Mouse (Mus musculus) limb, embryonic 11.5 days (tissue): ENCODE data around the gene Ndufb7. TPM values are rescaled to one million over a fixed set of nuclear protein-coding genes. Genes with fewer than 3 reads are reported as not detected.

Source experiments
- ATAC-seq: fragments of 200-750 bp; cut with Nextera tagmentation; 2 replicates; pipeline ENCODE4 v1.8.0; 2017; ENCODE audit warnings: low read depth; ENCODE audit not compliant: insufficient number of reproducible peaks, low FRiP score, low TSS enrichment
- DNase-seq: peaks from one replicate; pipeline ENCODE4 v3.0.0-alpha.2; 2015; ENCODE audit warnings: low spot score
- H3K27ac ChIP-seq: fragments of 300-500 bp; sonication (generic); replicated peaks from 2 replicates; pipeline ENCODE4 v1.5.1; 2014; ENCODE audit warnings: low read depth, mild to moderate bottlenecking, low read length
- H3K27me3 ChIP-seq: fragments of 300-500 bp; sonication (generic); 2 replicates; pipeline ENCODE4 v1.6.1; 2014; ENCODE audit warnings: mild to moderate bottlenecking, low read length, mixed read lengths; ENCODE audit not compliant: control insufficient read depth, insufficient read depth
- H3K36me3 ChIP-seq: fragments of 300-500 bp; sonication (generic); 2 replicates; pipeline ENCODE4 v1.6.1; 2014; ENCODE audit warnings: mild to moderate bottlenecking, low read length, moderate library complexity, mixed read lengths; ENCODE audit not compliant: control insufficient read depth, insufficient read depth
- H3K4me1 ChIP-seq: fragments of 300-500 bp; sonication (generic); 2 replicates; pipeline ENCODE4 v1.6.1; 2014; ENCODE audit warnings: low read length, mixed read lengths; ENCODE audit not compliant: control insufficient read depth, insufficient read depth
- H3K4me2 ChIP-seq: fragments of 300-500 bp; sonication (generic); 2 replicates; pipeline ENCODE4 v1.6.1; 2014; ENCODE audit warnings: low read depth, mild to moderate bottlenecking, moderate library complexity; ENCODE audit not compliant: severe bottlenecking
- H3K4me3 ChIP-seq: fragments of 300-500 bp; sonication (generic); 2 replicates; pipeline ENCODE4 v1.5.1; 2014; ENCODE audit warnings: low read depth, low read length
- H3K9ac ChIP-seq: fragments of 300-500 bp; sonication (generic); 2 replicates; pipeline ENCODE4 v1.6.1; 2014; ENCODE audit warnings: mild to moderate bottlenecking, low read length
- H3K9me3 ChIP-seq: fragments of 300-500 bp; sonication (generic); 2 replicates; pipeline ENCODE4 v1.6.1; 2016; ENCODE audit warnings: low read length; ENCODE audit not compliant: control insufficient read depth
- WGBS: fragments of 180-500 bp; shearing (Covaris S2); extraction: QIAGEN DNeasy Blood & Tissue Kit; methylation state at CpG from one replicate; pipeline ENCODE4 v1.1.7; 2014; 5-methylcytosine and 5-hydroxymethylcytosine counted together
- polyA plus RNA-seq: library from polyadenylated mRNA; unstranded; fragments of >200 nt; fragmentation: Nextera tagmentation; extraction: Ambion mirVana; gene quantifications from 2 replicates; pipeline ENCODE4 v1.2.1, GENCODE M21; 2014

Gene Ndufb7
- polyA plus RNA-seq, 1 experiment from 2014 or later: 331 TPM

DNA sequence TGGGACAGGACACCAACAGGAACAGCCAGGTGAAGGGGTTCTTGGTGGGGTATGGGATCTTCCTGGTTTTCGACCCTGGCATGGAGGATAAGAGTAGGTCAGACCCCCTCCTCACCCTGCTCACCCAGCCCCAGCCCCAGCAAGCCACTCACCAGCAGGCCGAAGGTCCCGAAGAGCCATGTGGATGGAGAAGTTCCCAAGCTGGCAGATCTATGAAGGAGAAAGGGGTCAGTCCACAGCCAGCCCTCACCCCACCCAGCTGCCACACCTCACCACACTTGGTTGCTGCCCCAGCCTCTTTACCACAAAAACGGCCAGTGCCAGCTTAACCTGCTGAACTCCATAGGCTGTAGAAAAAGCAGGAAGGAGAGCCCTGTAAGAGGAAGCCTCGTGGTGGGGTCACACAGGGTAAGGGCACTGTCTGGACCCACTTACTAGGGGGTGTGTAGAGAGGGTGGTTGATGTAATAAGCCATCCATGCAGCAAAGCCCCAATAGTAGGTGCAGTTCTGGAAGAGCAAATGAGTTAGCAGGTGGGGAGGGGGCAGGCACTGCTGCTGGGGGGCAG lies 5.9 kb downstream of the Ndufb7 start:
- no peaks in the 10 kb centered on the region for H3K9me3 ChIP-seq
- H3K4me3 ChIP-seq: no peak overlapping the region
- ATAC-seq (no peak), DNase-seq (no peak)
- H3K9ac ChIP-seq: no peak overlapping the region
- 96% methylated on average over 5 of the region's 5 CpGs for WGBS
- no peaks in the 10 kb centered on the region for H3K27me3 ChIP-seq
- peaks cover 14% of the 10 kb centered on the region for H3K4me1 ChIP-seq
- peaks cover 30% of the 10 kb centered on the region for H3K36me3 ChIP-seq
- H3K4me2 ChIP-seq: no peak overlapping the region
- H3K27ac ChIP-seq: no peak overlapping the region

DNA sequence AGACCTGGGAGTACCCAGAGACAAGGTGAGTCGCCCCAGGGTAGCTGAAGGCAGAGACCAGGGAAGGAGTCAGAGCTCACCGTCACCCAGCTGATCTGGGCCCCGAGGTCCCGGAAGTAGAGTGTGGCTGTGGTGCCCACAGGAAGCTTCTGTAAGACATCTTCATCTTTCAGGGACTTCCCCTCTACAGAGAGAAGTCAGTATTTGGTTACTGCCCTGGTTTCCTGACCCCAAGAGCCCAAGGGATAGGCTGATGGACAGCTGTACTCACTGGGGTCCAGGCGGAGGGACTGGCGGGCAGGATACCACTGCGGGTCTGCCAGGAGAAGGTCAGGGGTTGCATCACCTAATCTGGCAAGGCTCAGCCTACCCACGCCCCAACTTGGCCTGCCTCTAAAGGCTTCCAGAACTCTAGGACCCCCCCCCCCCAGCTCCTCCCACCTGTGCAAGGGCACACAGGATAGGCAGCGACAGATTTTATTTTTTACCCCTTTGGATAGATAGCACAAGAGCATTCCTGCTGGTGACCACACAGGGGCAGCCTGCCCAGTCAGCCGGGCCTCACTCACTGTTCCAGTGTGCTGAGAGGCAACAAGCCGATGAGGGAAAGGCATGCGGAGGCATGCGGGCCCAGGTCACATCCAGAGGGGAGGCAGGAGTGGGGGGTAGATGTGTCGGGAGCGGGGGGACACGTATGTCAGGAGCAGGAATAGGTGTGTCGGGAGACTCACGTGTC lies 6.8 kb downstream of the Ndufb7 start:
- peaks cover 17% of the 10 kb centered on the region for H3K4me1 ChIP-seq
- no peak for DNase-seq
- H3K27ac ChIP-seq: no peak overlapping the region

DNA sequence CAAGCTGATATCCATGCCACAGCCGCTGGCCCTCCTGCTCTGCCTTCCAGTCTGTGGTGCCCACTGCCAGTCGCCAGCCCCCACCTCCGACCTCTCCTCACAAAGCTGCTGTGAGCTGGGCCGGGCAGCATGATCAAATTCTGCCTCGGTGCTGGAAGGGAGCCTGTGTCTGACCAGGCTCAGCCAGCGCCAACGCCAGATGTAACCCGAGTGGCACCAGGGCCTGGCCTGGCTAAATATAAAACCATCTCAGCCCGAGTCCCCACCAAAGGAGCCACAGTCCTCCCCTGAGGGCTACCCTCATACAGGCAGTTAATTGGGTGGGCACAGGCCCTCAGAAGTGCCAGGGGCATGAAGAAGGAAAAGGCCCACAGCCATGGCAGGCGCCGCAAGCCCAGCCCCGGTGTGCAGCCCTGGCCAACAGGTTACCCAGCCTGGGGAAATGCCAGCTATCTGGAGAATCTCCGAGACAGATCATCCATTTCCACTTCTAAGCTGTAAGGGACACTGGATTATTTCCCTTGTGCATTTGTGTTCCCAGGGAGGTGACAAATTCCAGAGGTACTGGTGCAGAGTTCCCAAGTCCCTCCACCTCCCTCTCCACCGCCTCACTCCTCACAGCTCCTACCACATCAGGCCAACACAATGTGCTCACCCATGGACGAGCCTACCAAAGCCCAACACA lies 8.3 kb downstream of the Ndufb7 start:
- Histone ChIP-seq H3K9me3 (no peaks in the 10 kb centered on the region), H3K4me1 (peaks cover 20% of the 10 kb centered on the region), H3K4me3 (no peak overlapping the region), H3K9ac (no peak overlapping the region; the same call in none of the 2 replicates), H3K27ac (no peak overlapping the region), H3K4me2 (no peak overlapping the region), H3K27me3 (no peaks in the 10 kb centered on the region), H3K36me3 (peaks cover 32% of the 10 kb centered on the region)
- DNase-seq (no peak), ATAC-seq (no peak)
- WGBS: 87% methylated on average over 15 of the region's 15 CpGs

More for the DNA sequence above, 6.8 kb downstream of the Ndufb7 start:
- ATAC-seq: no peak
- Histone ChIP-seq H3K4me2 (no peak overlapping the region), H3K36me3 (peaks cover 30% of the 10 kb centered on the region), H3K4me3 (no peak overlapping the region), H3K27me3 (no peaks in the 10 kb centered on the region), H3K9ac (no peak overlapping the region), H3K9me3 (no peaks in the 10 kb centered on the region)
- 82% methylated on average over 18 of the region's 18 CpGs for WGBS

DNA sequence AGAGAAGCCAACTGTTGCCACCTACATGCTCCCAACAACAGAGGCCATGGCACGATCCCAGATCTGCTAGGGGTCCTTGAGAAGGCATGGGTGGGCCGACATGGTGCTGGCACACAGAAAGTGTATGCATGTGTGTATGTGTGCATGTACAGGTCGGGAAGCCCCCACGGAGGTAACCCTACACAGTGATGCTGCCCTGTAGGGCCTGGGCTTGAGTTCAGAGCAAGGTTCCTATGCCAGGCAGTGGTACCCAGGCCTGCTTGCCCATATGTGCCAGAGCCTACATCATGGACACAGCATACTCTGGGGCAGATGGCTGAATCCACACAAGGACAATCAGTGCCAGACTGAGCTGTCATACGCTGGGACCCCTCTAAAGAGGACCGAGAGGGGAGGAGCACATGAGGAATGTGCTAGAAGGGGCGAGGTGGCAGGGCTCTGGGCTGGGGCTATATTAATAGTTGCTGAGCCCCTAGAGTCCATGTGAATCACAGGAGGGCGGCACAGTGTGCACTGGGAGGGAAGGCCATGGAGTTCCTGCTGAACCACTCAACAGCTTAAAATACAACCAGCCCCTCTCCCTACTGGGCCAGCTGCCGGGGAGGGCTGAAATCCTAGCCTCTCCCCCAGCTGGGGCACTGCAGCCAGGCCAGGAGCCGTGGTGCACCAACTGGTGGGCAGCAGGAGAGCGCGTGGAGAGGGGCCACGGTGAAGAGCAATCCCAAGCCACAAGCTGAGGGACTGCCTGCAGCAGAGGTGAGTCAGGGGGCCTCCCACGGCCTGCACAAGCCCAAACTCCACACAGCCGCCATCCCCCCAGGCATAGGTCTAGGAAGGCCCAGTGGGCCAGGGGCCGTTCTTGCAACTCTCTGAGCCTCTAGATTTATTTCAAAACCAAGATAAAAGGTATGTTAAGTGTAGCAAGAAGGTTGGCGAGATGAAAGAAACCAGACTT lies 9.4 kb downstream of the Ndufb7 start:
- H3K36me3 ChIP-seq: peaks cover 23% of the 10 kb centered on the region
- no peak overlapping the region for H3K27ac ChIP-seq
- 73% methylated on average over 17 of the region's 17 CpGs for WGBS
- no peak overlapping the region for H3K4me2 ChIP-seq
- no peak for ATAC-seq
- no peaks in the 10 kb centered on the region for H3K9me3 ChIP-seq
- peak overlapping the region; percentile 17 for H3K9ac ChIP-seq
- H3K4me3 ChIP-seq: no peak overlapping the region
- H3K4me1 ChIP-seq: peaks cover 20% of the 10 kb centered on the region
- peak; percentile 23 for DNase-seq
- H3K27me3 ChIP-seq: no peaks in the 10 kb centered on the region

DNA sequence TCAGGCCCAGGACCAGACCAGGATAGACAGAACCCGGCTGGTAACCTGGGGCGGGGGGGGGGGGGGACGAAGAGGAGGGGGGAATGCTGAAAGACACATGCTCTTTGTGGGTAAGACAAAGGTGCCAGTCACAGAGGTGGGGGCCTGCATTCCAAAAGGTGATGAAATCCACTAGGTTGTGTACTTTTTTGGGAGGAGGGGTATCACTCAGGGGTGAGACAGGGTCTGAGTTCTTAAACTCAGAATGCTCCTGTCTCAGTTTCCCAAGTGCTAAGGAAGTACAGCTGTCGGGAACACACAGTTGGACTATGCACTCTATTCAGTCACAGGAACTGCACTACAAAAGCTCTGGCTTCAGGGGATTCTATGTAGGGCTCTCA lies 10.0 kb downstream of the Ndufb7 start:
- peaks cover 20% of the 10 kb centered on the region for H3K36me3 ChIP-seq
- H3K4me2 ChIP-seq: no peak overlapping the region
- no peak for DNase-seq
- H3K9me3 ChIP-seq: no peaks in the 10 kb centered on the region
- H3K4me1 ChIP-seq: peaks cover 20% of the 10 kb centered on the region
- no peaks in the 10 kb centered on the region for H3K27me3 ChIP-seq
- ATAC-seq: no peak
- 71% methylated on average over 3 of the region's 4 CpGs for WGBS
- no peak overlapping the region for H3K4me3 ChIP-seq
- H3K9ac ChIP-seq: no peak overlapping the region
- H3K27ac ChIP-seq: no peak overlapping the region; the same call in 1 of the 2 replicates

DNA sequence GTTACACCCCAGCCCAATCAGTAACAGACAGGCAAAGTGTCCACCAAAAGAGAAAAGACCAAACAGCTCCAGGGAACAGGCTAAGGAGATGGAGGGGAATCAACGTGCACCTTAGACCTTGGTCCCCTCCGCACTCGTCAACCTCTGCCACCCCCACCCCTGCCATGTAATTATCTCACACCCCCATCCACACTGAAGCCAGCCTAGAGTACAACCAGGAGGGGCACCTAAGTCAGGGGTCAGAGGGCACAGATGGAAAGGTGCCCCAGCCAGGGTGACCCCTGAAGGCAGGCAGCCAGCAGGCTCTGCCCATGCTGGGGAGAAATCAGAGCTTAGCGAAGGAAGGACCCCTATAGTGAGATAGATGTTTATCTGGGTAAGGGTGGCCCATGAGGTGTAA lies 10.4 kb downstream of the Ndufb7 start:
- peaks cover 20% of the 10 kb centered on the region for H3K4me1 ChIP-seq
- DNase-seq: no peak
- 56% methylated on average over 4 of the region's 4 CpGs for WGBS

DNA sequence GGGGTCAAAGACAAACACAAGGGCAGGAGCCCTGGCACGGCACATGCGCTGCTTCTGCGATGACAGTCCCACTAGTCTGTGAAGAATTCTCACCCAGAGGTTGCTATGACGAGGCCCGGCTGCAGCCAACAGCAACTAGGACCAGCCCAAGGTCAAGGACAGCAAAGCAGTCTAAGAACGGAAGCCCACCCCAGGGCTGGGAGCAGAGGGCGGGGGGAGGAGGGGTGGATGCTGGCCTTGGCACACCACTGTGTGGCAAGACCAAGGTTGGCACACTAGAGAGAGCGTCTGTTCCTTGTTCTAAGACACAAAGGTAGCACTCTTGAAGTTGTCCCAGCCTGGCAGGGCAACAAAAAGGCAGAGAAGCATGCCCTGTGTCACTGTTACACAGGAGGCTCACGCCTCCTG lies 10.9 kb downstream of the Ndufb7 start:
- 0 out of 2 replicates have a peak overlapping the region, but pooled peaks have one; percentile 30 for H3K27ac ChIP-seq
- no peaks in the 10 kb centered on the region for H3K27me3 ChIP-seq
- no peak overlapping the region for H3K4me2 ChIP-seq
- ATAC-seq: no peak
- DNase-seq: peak; percentile 20
- peaks cover 11% of the 10 kb centered on the region for H3K36me3 ChIP-seq
- H3K9ac ChIP-seq: peak overlapping the region; percentile 22; the same call in 1 of the 2 replicates
- no peaks in the 10 kb centered on the region for H3K9me3 ChIP-seq
- peaks cover 20% of the 10 kb centered on the region for H3K4me1 ChIP-seq
- H3K4me3 ChIP-seq: no peak overlapping the region
- WGBS: 57% methylated on average over 9 of the region's 9 CpGs

More for the DNA sequence above, 10.4 kb downstream of the Ndufb7 start:
- no peaks in the 10 kb centered on the region for H3K27me3 ChIP-seq
- H3K4me3 ChIP-seq: no peak overlapping the region
- peaks cover 16% of the 10 kb centered on the region for H3K36me3 ChIP-seq
- no peak for ATAC-seq
- no peak overlapping the region for H3K9ac ChIP-seq
- no peaks in the 10 kb centered on the region for H3K9me3 ChIP-seq
- H3K4me2 ChIP-seq: no peak overlapping the region
- H3K27ac ChIP-seq: peak overlapping the region; percentile 47; the same call in 1 of the 2 replicates
